Mouse (Mus musculus) natural killer cell, adult 2 months (primary cell): ENCODE measurements around the gene Npas1.

Experiments used
- DNase-seq, 2 experiments: peaks; one replicate each; pipeline ENCODE4 v3.0.0; 2022; ENCODE audit warnings: low spot score in 2 of 2

The Npas1 gene

GRCm38 (mm10) chr7:16418713-16419112 lies 58.8 kb downstream of the Npas1 start:
- DNase-seq = no peak

GRCm38 (mm10) chr7:16417141-16417771 lies 60.3 kb downstream of the Npas1 start:
- no peak for DNase-seq

- DNase-seq = no peak
These were observed 62.1 kb downstream of the Npas1 start for GRCm38 (mm10) chr7:16415426-16415825.

GRCm38 (mm10) chr7:16412930-16413329 lies 64.6 kb downstream of the Npas1 start:
- no peak for DNase-seq

- DNase-seq = no peak
These were observed 65.2 kb downstream of the Npas1 start for GRCm38 (mm10) chr7:16412220-16412896.

GRCm38 (mm10) chr7:16411100-16411499 lies 66.4 kb downstream of the Npas1 start:
- no peak for DNase-seq

- DNase-seq = no peak
These were observed 70.5 kb downstream of the Npas1 start for GRCm38 (mm10) chr7:16406978-16407377.
